Mouse (Mus musculus) forebrain, postnatal 0 days (tissue): ENCODE data around the gene Tor4a. TPM values are rescaled to one million over a fixed set of nuclear protein-coding genes. Genes with fewer than 3 reads are reported as not detected.

ENCODE experiments used
- ATAC-seq: fragments of 200-750 bp; cut with Nextera tagmentation; 2 replicates; pipeline ENCODE4 v1.8.0; 2017; ENCODE audit warnings: mild to moderate bottlenecking, moderate library complexity
- DNase-seq: peaks from one replicate; pipeline ENCODE4 v3.0.0-alpha.2; 2015
- H3K27ac ChIP-seq: fragments of 300-500 bp; sonication (generic); 2 replicates; pipeline ENCODE4 v1.5.1; 2014; ENCODE audit warnings: low read depth, mild to moderate bottlenecking, antibody characterized with exemption, low read length, moderate library complexity, mixed read lengths
- H3K27me3 ChIP-seq: fragments of 300-500 bp; sonication (generic); 2 replicates; pipeline ENCODE4 v1.6.1; 2014; ENCODE audit warnings: mild to moderate bottlenecking, low read length, mixed read lengths; ENCODE audit not compliant: insufficient read depth
- H3K36me3 ChIP-seq: fragments of 300-500 bp; sonication (generic); 2 replicates; pipeline ENCODE4 v1.6.1; 2014; ENCODE audit warnings: mild to moderate bottlenecking, moderate library complexity; ENCODE audit not compliant: insufficient read depth
- H3K4me1 ChIP-seq: fragments of 300-500 bp; sonication (generic); 2 replicates; pipeline ENCODE4 v1.6.1; 2014; ENCODE audit warnings: antibody characterized with exemption; ENCODE audit not compliant: insufficient read depth
- H3K4me2 ChIP-seq: fragments of 300-500 bp; sonication (generic); 2 replicates; pipeline ENCODE4 v1.6.1; 2014; ENCODE audit warnings: low read depth, mild to moderate bottlenecking, moderate library complexity
- H3K4me3 ChIP-seq: fragments of 300-500 bp; sonication (generic); 2 replicates; pipeline ENCODE4 v1.5.1; 2014; ENCODE audit warnings: low read depth, low read length, mixed read lengths
- H3K9ac ChIP-seq: fragments of 300-500 bp; sonication (generic); 2 replicates; pipeline ENCODE4 v1.6.1; 2014; ENCODE audit warnings: mild to moderate bottlenecking
- H3K9me3 ChIP-seq: fragments of 300-500 bp; sonication (generic); 2 replicates; pipeline ENCODE4 v1.6.1; 2016; ENCODE audit warnings: low read length
- CTCF ChIP-seq: sonication (generic); IDR thresholded peaks from 2 replicates; pipeline ENCODE4 v1.5.1; 2016; ENCODE audit warnings: antibody characterized with exemption, control low read depth, low read depth
- WGBS: fragments of 180-500 bp; shearing (Covaris S2); extraction: QIAGEN DNeasy Blood & Tissue Kit; methylation state at CpG from one replicate; pipeline ENCODE4 v1.1.7; 2014; 5-methylcytosine and 5-hydroxymethylcytosine counted together
- polyA plus RNA-seq: library from polyadenylated mRNA; unstranded; fragments of >200 nt; fragmentation: Nextera tagmentation; extraction: Ambion mirVana; gene quantifications from 2 replicates; pipeline ENCODE4 v1.2.1, GENCODE M21; 2015
- total RNA-seq: library from RNA; depleted of rRNA; stranded (reverse); fragments of >200 nt; gene quantifications from 2 replicates; pipeline ENCODE4 v1.2.3, GENCODE M21; 2014

The Tor4a gene
- total and polyA plus RNA-seq, 2 experiments from 2014 or later, result 1.2 to 3.3 TPM

GRCm38 (mm10) chr2:25233421-25233820 is 36.7 kb upstream of the Tor4a start:
- WGBS, result 76% methylated on average over 4 of the region's 4 CpGs
- Histone ChIP-seq H3K9ac (no peak overlapping the region), H3K27ac (no peak overlapping the region), H3K4me3 (no peak overlapping the region), H3K9me3 (no peaks in the 10 kb centered on the region), H3K4me1 (peaks cover 7% of the 10 kb centered on the region; the same call in 1 of the 2 replicates), H3K36me3 (no peaks in the 10 kb centered on the region), H3K4me2 (no peak overlapping the region), H3K27me3 (no peaks in the 10 kb centered on the region; the same call in 1 of the 2 replicates)
- DNase-seq (no peak), ATAC-seq (no peak)
- TF ChIP-seq CTCF, result no peak

- no peaks in the 10 kb centered on the region; the same call in 1 of the 2 replicates for H3K27me3 ChIP-seq
- 49% methylated on average over 12 of the region's 12 CpGs for WGBS
- no peak for ATAC-seq
- H3K4me1 ChIP-seq, result peaks cover 7% of the 10 kb centered on the region; the same call in 1 of the 2 replicates
- H3K9ac ChIP-seq, result no peak overlapping the region
- DNase-seq, result no peak
- no peak for TF ChIP-seq CTCF
- no peak overlapping the region for H3K27ac ChIP-seq
- H3K4me2 ChIP-seq, result no peak overlapping the region
- H3K36me3 ChIP-seq, result no peaks in the 10 kb centered on the region
- no peak overlapping the region for H3K4me3 ChIP-seq
- no peaks in the 10 kb centered on the region for H3K9me3 ChIP-seq
Observed at GRCm38 (mm10) chr2:25231038-25231437, 34.4 kb upstream of the Tor4a start.

- Histone ChIP-seq H3K9ac (no peak overlapping the region), H3K36me3 (no peaks in the 10 kb centered on the region), H3K9me3 (no peaks in the 10 kb centered on the region), H3K4me2 (no peak overlapping the region), H3K27me3 (no peaks in the 10 kb centered on the region; the same call in 1 of the 2 replicates), H3K4me3 (no peak overlapping the region), H3K27ac (no peak overlapping the region), H3K4me1 (peaks cover 9% of the 10 kb centered on the region; the same call in 1 of the 2 replicates)
- TF ChIP-seq CTCF, result no peak
- ATAC-seq, result no peak
- DNase-seq, result no peak
- 86% methylated on average over 7 of the region's 7 CpGs for WGBS
Observed at GRCm38 (mm10) chr2:25230581-25230980, 33.9 kb upstream of the Tor4a start.

GRCm38 (mm10) chr2:25229582-25229981 is 32.9 kb upstream of the Tor4a start:
- no peaks in the 10 kb centered on the region; the same call in 1 of the 2 replicates for H3K27me3 ChIP-seq
- WGBS, result 80% methylated on average over 5 of the region's 5 CpGs
- H3K9me3 ChIP-seq, result no peaks in the 10 kb centered on the region
- no peak for TF ChIP-seq CTCF
- H3K4me2 ChIP-seq, result no peak overlapping the region
- H3K9ac ChIP-seq, result no peak overlapping the region
- ATAC-seq, result no peak
- peaks cover 11% of the 10 kb centered on the region; the same call in 1 of the 2 replicates for H3K4me1 ChIP-seq
- no peak overlapping the region for H3K27ac ChIP-seq
- no peak for DNase-seq
- H3K4me3 ChIP-seq, result no peak overlapping the region
- H3K36me3 ChIP-seq, result no peaks in the 10 kb centered on the region

- peak overlapping the region; percentile 35; the same call in 1 of the 2 replicates for H3K4me2 ChIP-seq
Observed at GRCm38 (mm10) chr2:25228995-25229530, 32.4 kb upstream of the Tor4a start.

GRCm38 (mm10) chr2:25228431-25228889 is 31.8 kb upstream of the Tor4a start:
- Histone ChIP-seq H3K4me3 (peak overlapping the region; percentile 11; the same call in 1 of the 2 replicates), H3K9me3 (no peaks in the 10 kb centered on the region), H3K9ac (0 out of 2 replicates have a peak overlapping the region, but pooled peaks have one; percentile 26), H3K27me3 (no peaks in the 10 kb centered on the region), H3K4me1 (peaks cover 15% of the 10 kb centered on the region; the same call in 1 of the 2 replicates), H3K36me3 (no peaks in the 10 kb centered on the region), H3K27ac (peak overlapping the region; percentile 78), H3K4me2 (peak overlapping the region; percentile 35)
- peak; percentile 72 for TF ChIP-seq CTCF
- 1% methylated on average over 7 of the region's 7 CpGs for WGBS
- DNase-seq, result peak; percentile 86
- peak; percentile 25 for ATAC-seq

More at GRCm38 (mm10) chr2:25228995-25229530, 32.4 kb upstream of the Tor4a start:
- Histone ChIP-seq H3K27me3 (no peaks in the 10 kb centered on the region; the same call in 1 of the 2 replicates), H3K9ac (no peak overlapping the region; the same call in 1 of the 2 replicates), H3K4me1 (peaks cover 11% of the 10 kb centered on the region; the same call in 1 of the 2 replicates), H3K36me3 (no peaks in the 10 kb centered on the region), H3K9me3 (no peaks in the 10 kb centered on the region), H3K4me3 (no peak overlapping the region), H3K27ac (peak overlapping the region; percentile 78)
- ATAC-seq (no peak), DNase-seq (no peak)
- 69% methylated on average over 6 of the region's 6 CpGs for WGBS
- TF ChIP-seq CTCF, result no peak

GRCm38 (mm10) chr2:25227406-25227805 is 30.7 kb upstream of the Tor4a start:
- Histone ChIP-seq H3K36me3 (no peaks in the 10 kb centered on the region), H3K27me3 (no peaks in the 10 kb centered on the region), H3K9ac (no peak overlapping the region), H3K9me3 (no peaks in the 10 kb centered on the region), H3K4me2 (no peak overlapping the region), H3K4me3 (no peak overlapping the region), H3K4me1 (peaks cover 18% of the 10 kb centered on the region; the same call in 1 of the 2 replicates), H3K27ac (no peak overlapping the region)
- 91% methylated on average over 4 of the region's 4 CpGs for WGBS
- DNase-seq, result no peak
- no peak for TF ChIP-seq CTCF
- ATAC-seq, result no peak
